ENCODE assay signal across 12 mouse cellular contexts in genomic region chr7:28587644-28588043, GRCm38 (mm10). TPM values are rescaled to one million over a fixed set of nuclear protein-coding genes. Genes with fewer than 3 reads are reported as not detected.
DNase-seq lines count a peak whose midpoint lies in the region; ATAC-seq and TF ChIP-seq lines count a peak whose summit lies in the region.
"Had no signal": no experiment of that assay in that cellular context is flagged by ENCODE, and none has a peak within 500 bp of the region (broad histone marks: within the 10 kb centered on the region; RNA-seq: fewer than 3 reads in every experiment).

No protein-coding gene starts in this region.

- TF ChIP-seq CTCF in heart, adult 2 months (IDR thresholded peaks at IDR 0.05): no peak

- H3K27ac ChIP-seq in heart, adult 2 months: peak overlapping the region; percentile 18
- 0 out of 2 replicates have a peak overlapping the region, but pooled peaks have one; percentile 5 for H3K27ac ChIP-seq in midbrain, embryonic 14.5 days (replicated peaks; ENCODE audit: low read depth, low read length)
- no peak overlapping the region for H3K27ac ChIP-seq in midbrain, embryonic 13.5 days
- H3K27ac ChIP-seq: macrophage had no signal

- H3K36me3 ChIP-seq in heart, adult 2 months (ENCODE audit: control insufficient read depth, insufficient read depth, low read length): no peaks in the 10 kb centered on the region
- H3K36me3 ChIP-seq in midbrain, embryonic 14.5 days (ENCODE audit: control insufficient read depth, insufficient read depth, low read length): no peaks in the 10 kb centered on the region
- H3K36me3 ChIP-seq in midbrain, embryonic 13.5 days: no peaks in the 10 kb centered on the region

- intact Hi-C loops in heart, adult 2 months (cut with DNase I): no loop called here
- intact Hi-C loops in heart, postnatal 10 days (cut with DNase I): no loop called here

- H3K27me3 ChIP-seq in heart, adult 2 months (ENCODE audit: control insufficient read depth, insufficient read depth, low read length): no peaks in the 10 kb centered on the region
- no peaks in the 10 kb centered on the region for H3K27me3 ChIP-seq in midbrain, embryonic 14.5 days (ENCODE audit: control insufficient read depth, insufficient read depth, low read length)
- no peaks in the 10 kb centered on the region for H3K27me3 ChIP-seq in midbrain, embryonic 13.5 days

- no peaks in the 10 kb centered on the region for H3K9me3 ChIP-seq in midbrain, embryonic 14.5 days (ENCODE audit: control insufficient read depth, low read length)
- no peaks in the 10 kb centered on the region for H3K9me3 ChIP-seq in midbrain, embryonic 13.5 days

- H3K4me3 ChIP-seq in heart, adult 2 months: no peak overlapping the region
- H3K4me3 ChIP-seq in midbrain, embryonic 14.5 days (replicated peaks; ENCODE audit: low read depth, low read length): no peak overlapping the region
- H3K4me3 ChIP-seq in midbrain, embryonic 13.5 days (replicated peaks): no peak overlapping the region

- H3K4me2 ChIP-seq in midbrain, embryonic 14.5 days (ENCODE audit: low read length): no peak overlapping the region
- no peak overlapping the region for H3K4me2 ChIP-seq in midbrain, embryonic 13.5 days (replicated peaks)

- ATAC-seq in midbrain, embryonic 14.5 days (ENCODE audit: low FRiP score, low TSS enrichment): no peak
- no peak for ATAC-seq in midbrain, embryonic 13.5 days

- no peak for TF ChIP-seq EP300 in heart, adult 2 months (IDR thresholded peaks at IDR 0.05; ENCODE audit: insufficient read depth, low read depth, low read length)

- no peak for DNase-seq in heart, adult 2 months
- no peak for DNase-seq in heart, postnatal 10 days
- DNase-seq in midbrain, embryonic 14.5 days: no peak
- peak; percentile 71 to 83 for DNase-seq in kidney, postnatal 25 days
- DNase-seq in retina, embryonic 14.5 days (ENCODE audit: low spot score): no peak
- no peak for DNase-seq in cerebellum, adult 11 months
- DNase-seq in frontal cortex, postnatal 10 days (ENCODE audit: low spot score in 2 of 2): no peak

- no peak overlapping the region for H3K9ac ChIP-seq in heart, adult 2 months (ENCODE audit: low read depth, low read length)
- no peak overlapping the region for H3K9ac ChIP-seq in midbrain, embryonic 14.5 days (replicated peaks; ENCODE audit: low read length)
- H3K9ac ChIP-seq in midbrain, embryonic 13.5 days (replicated peaks): no peak overlapping the region

- peaks cover 13% of the 10 kb centered on the region for H3K4me1 ChIP-seq in heart, adult 2 months (ENCODE audit: control insufficient read depth, insufficient read depth, low read length)
- no peaks in the 10 kb centered on the region for H3K4me1 ChIP-seq in midbrain, embryonic 14.5 days (ENCODE audit: control insufficient read depth, insufficient read depth, low read length)
- peaks cover 48% of the 10 kb centered on the region for H3K4me1 ChIP-seq in midbrain, embryonic 13.5 days (replicated peaks)

- no peak for TF ChIP-seq POLR2A in heart, adult 2 months (IDR thresholded peaks at IDR 0.05; ENCODE audit: insufficient read depth, low read depth, low read length)

- no peaks in the 10 kb centered on the region for H3K79me2 ChIP-seq in heart, adult 2 months (replicated peaks; ENCODE audit: control insufficient read depth, insufficient read depth, low read length)

RNA-seq across cellular contexts. Expression of gene Samd4b, which starts 10.3 kb away (rescaled TPM):
- 10 to 100 TPM; 21.9 to 22.4 TPM for total RNA-seq in heart, adult 2 months (2021)
- 38.8 and 46.1 TPM in 2 replicates for polyA plus RNA-seq in heart, adult 2 months (2012; rRNA removed)
- 10 to 100 TPM; 37.7 to 40.4 TPM for total RNA-seq in heart, postnatal 10 days (2021)
- 27.2 and 29.5 TPM in 2 replicates for polyA plus RNA-seq in midbrain, embryonic 14.5 days (2014; fragmentation: Nextera tagmentation; extraction: Ambion mirVana)
- polyA plus RNA-seq in midbrain, embryonic 13.5 days (2015; fragmentation: Nextera tagmentation; extraction: Ambion mirVana): 20.0 and 25.7 TPM in 2 replicates

RNA-seq across cellular contexts. Expression of gene Pak4, which starts 10.3 kb away (rescaled TPM):
- total RNA-seq in heart, adult 2 months (2021): 1 to 10 TPM; 8.8 to 9.4 TPM
- 6.4 and 7.6 TPM in 2 replicates for polyA plus RNA-seq in heart, adult 2 months (2012; rRNA removed)
- 10 to 100 TPM; 11.2 to 15.6 TPM for total RNA-seq in heart, postnatal 10 days (2021)
- 12.3 and 15.6 TPM in 2 replicates for polyA plus RNA-seq in midbrain, embryonic 14.5 days (2014; fragmentation: Nextera tagmentation; extraction: Ambion mirVana)
- polyA plus RNA-seq in midbrain, embryonic 13.5 days (2015; fragmentation: Nextera tagmentation; extraction: Ambion mirVana): 25.6 and 28.0 TPM in 2 replicates

RNA-seq across cellular contexts. Expression of gene Nccrp1, which starts 40.6 kb away (rescaled TPM):
- not detected for total RNA-seq in heart, adult 2 months (2021)
- not detected in 2 replicates for polyA plus RNA-seq in heart, adult 2 months (2012; rRNA removed)
- total RNA-seq in heart, postnatal 10 days (2021): not detected
- polyA plus RNA-seq in midbrain, embryonic 14.5 days (2014; fragmentation: Nextera tagmentation; extraction: Ambion mirVana): 0.13 TPM in 1 of 2 replicates, not detected in the other
- not detected in 2 replicates for polyA plus RNA-seq in midbrain, embryonic 13.5 days (2015; fragmentation: Nextera tagmentation; extraction: Ambion mirVana)
- total RNA-seq: adrenal gland, adult 18-20 months had no signal
- polyA plus RNA-seq: intestine, embryonic 14.5 days; macrophage had no signal

RNA-seq across cellular contexts. Expression of gene Acp7, which starts 43.5 kb away (rescaled TPM):
- not detected for total RNA-seq in heart, adult 2 months (2021)
- 0.49 TPM in 1 of 2 replicates, not detected in the other for polyA plus RNA-seq in heart, adult 2 months (2012; rRNA removed)
- not detected for total RNA-seq in heart, postnatal 10 days (2021)
- not detected in 2 replicates for polyA plus RNA-seq in midbrain, embryonic 14.5 days (2014; fragmentation: Nextera tagmentation; extraction: Ambion mirVana)
- polyA plus RNA-seq in midbrain, embryonic 13.5 days (2015; fragmentation: Nextera tagmentation; extraction: Ambion mirVana): not detected in 2 replicates
- total RNA-seq: adrenal gland, adult 18-20 months; common myeloid progenitor, adult 5-6 weeks had no signal
- polyA plus RNA-seq: intestine, embryonic 14.5 days; macrophage had no signal

RNA-seq across cellular contexts. Expression of gene Sycn, which starts 47.0 kb away (rescaled TPM):
- total RNA-seq in heart, adult 2 months (2021): not detected
- not detected in 2 replicates for polyA plus RNA-seq in heart, adult 2 months (2012; rRNA removed)
- not detected for total RNA-seq in heart, postnatal 10 days (2021)
- not detected in 2 replicates for polyA plus RNA-seq in midbrain, embryonic 14.5 days (2014; fragmentation: Nextera tagmentation; extraction: Ambion mirVana)
- polyA plus RNA-seq in midbrain, embryonic 13.5 days (2015; fragmentation: Nextera tagmentation; extraction: Ambion mirVana): not detected in 2 replicates
- total RNA-seq: adrenal gland, adult 18-20 months; common myeloid progenitor, adult 5-6 weeks had no signal
- polyA plus RNA-seq: macrophage had no signal

Comparison
In these comparisons a context has a peak if more than half of its experiments do, and no peak if none do; other contexts are left out.
1. DNase-seq: peak in kidney, postnatal 25 days (2 of 2); none in heart, adult 2 months (0 of 2), heart, postnatal 10 days (0 of 2), midbrain, embryonic 14.5 days (single experiment), retina, embryonic 14.5 days (single experiment), cerebellum, adult 11 months (single experiment) and frontal cortex, postnatal 10 days (0 of 2).